12 mouse cellular contexts compared by ENCODE assay signal in genomic region chr11:11849513-11850311, GRCm38 (mm10). TPM values are rescaled to one million over a fixed set of nuclear protein-coding genes. Genes with fewer than 3 reads are reported as not detected.
DNase-seq lines count a peak whose midpoint lies in the region; ATAC-seq and TF ChIP-seq lines count a peak whose summit lies in the region.
"Had no signal": no experiment of that assay in that cellular context is flagged by ENCODE, and none has a peak within 500 bp of the region (broad histone marks: within the 10 kb centered on the region; RNA-seq: fewer than 3 reads in every experiment).

No protein-coding gene starts in this region.

- WGBS in heart, embryonic 10.5 days = 60% methylated on average over 13 of the region's 13 CpGs
- WGBS in lung, embryonic 14.5 days = 38% methylated on average over 13 of the region's 13 CpGs
- WGBS in midbrain, embryonic 13.5 days = 67% methylated on average over 13 of the region's 13 CpGs

- intact Hi-C loops in left cerebral cortex, postnatal 4 days (cut with DNase I) = no loop called here

- no peaks in the 10 kb centered on the region for H3K9me3 ChIP-seq in heart, embryonic 10.5 days
- no peaks in the 10 kb centered on the region for H3K9me3 ChIP-seq in lung, embryonic 14.5 days (ENCODE audit: low read depth, low read length)
- H3K9me3 ChIP-seq in midbrain, embryonic 13.5 days = no peaks in the 10 kb centered on the region
- H3K9me3 ChIP-seq: forebrain, embryonic 13.5 days had no signal

- H3K9ac ChIP-seq in lung, embryonic 14.5 days = no peak overlapping the region
- no peak overlapping the region for H3K9ac ChIP-seq in midbrain, embryonic 13.5 days (replicated peaks)
- H3K9ac ChIP-seq: forebrain, embryonic 13.5 days had no signal

- no peak overlapping the region for H3K4me3 ChIP-seq in heart, embryonic 10.5 days
- H3K4me3 ChIP-seq in lung, embryonic 14.5 days (ENCODE audit: low read depth, low read length) = no peak overlapping the region
- H3K4me3 ChIP-seq in embryonic fibroblast, embryonic 13.5 days (ENCODE audit: insufficient read depth, low read length) = no peak overlapping the region
- H3K4me3 ChIP-seq in midbrain, embryonic 13.5 days (replicated peaks) = no peak overlapping the region
- H3K4me3 ChIP-seq: forebrain, embryonic 13.5 days had no signal

- H3K27ac ChIP-seq in heart, embryonic 10.5 days = peak overlapping the region; percentile 85
- peak overlapping the region; percentile 61 for H3K27ac ChIP-seq in lung, embryonic 14.5 days (ENCODE audit: low read depth)
- H3K27ac ChIP-seq in embryonic fibroblast, embryonic 13.5 days (ENCODE audit: insufficient read depth, low read length) = peak overlapping the region; percentile 52
- peak overlapping the region; percentile 74 for H3K27ac ChIP-seq in midbrain, embryonic 13.5 days
- H3K27ac ChIP-seq: forebrain, embryonic 13.5 days; kidney, postnatal 0 days had no signal

- H3K4me2 ChIP-seq in lung, embryonic 14.5 days = no peak overlapping the region
- no peak overlapping the region for H3K4me2 ChIP-seq in midbrain, embryonic 13.5 days (replicated peaks)
- H3K4me2 ChIP-seq: forebrain, embryonic 13.5 days had no signal

- ATAC-seq in lung, embryonic 14.5 days (ENCODE audit: insufficient read depth) = no peak
- ATAC-seq in midbrain, embryonic 13.5 days = no peak
- ATAC-seq: forebrain, embryonic 13.5 days had no signal

- H3K36me3 ChIP-seq in heart, embryonic 10.5 days = no peaks in the 10 kb centered on the region
- H3K36me3 ChIP-seq in lung, embryonic 14.5 days (ENCODE audit: insufficient read depth) = no peaks in the 10 kb centered on the region
- H3K36me3 ChIP-seq in midbrain, embryonic 13.5 days = no peaks in the 10 kb centered on the region

- H3K4me1 ChIP-seq in heart, embryonic 10.5 days = peaks cover 36% of the 10 kb centered on the region
- peaks cover 27% of the 10 kb centered on the region for H3K4me1 ChIP-seq in lung, embryonic 14.5 days (ENCODE audit: insufficient read depth)
- peaks cover 14% of the 10 kb centered on the region for H3K4me1 ChIP-seq in embryonic fibroblast, embryonic 13.5 days (ENCODE audit: control insufficient read depth, insufficient read depth, low read length)
- H3K4me1 ChIP-seq in midbrain, embryonic 13.5 days (replicated peaks) = peaks cover 26% of the 10 kb centered on the region

- no peaks in the 10 kb centered on the region for H3K27me3 ChIP-seq in heart, embryonic 10.5 days (ENCODE audit: insufficient read depth, poor library complexity, severe bottlenecking)
- no peaks in the 10 kb centered on the region for H3K27me3 ChIP-seq in lung, embryonic 14.5 days (ENCODE audit: insufficient read depth, low read length)
- H3K27me3 ChIP-seq in midbrain, embryonic 13.5 days = no peaks in the 10 kb centered on the region
- H3K27me3 ChIP-seq: forebrain, embryonic 13.5 days had no signal

- TF ChIP-seq CTCF in lung, embryonic 14.5 days (IDR thresholded peaks at IDR 0.05; ENCODE audit: low read depth) = no peak
- TF ChIP-seq CTCF in embryonic fibroblast, embryonic 13.5 days (IDR thresholded peaks at IDR 0.05; ENCODE audit: borderline replicate concordance, insufficient read depth, low read length) = no peak

- no peak for DNase-seq in heart, embryonic 10.5 days (ENCODE audit: low spot score)
- DNase-seq in heart, adult 18-20 months = no peak
- DNase-seq in lung, embryonic 14.5 days = no peak
- DNase-seq in lung, postnatal 25 days (ENCODE audit: low spot score) = no peak
- DNase-seq in left cerebral cortex, postnatal 4 days = no peak
- no peak for DNase-seq in ovary, postnatal 36 days (ENCODE audit: low spot score)
- DNase-seq: gastrocnemius, postnatal 36 days; lung, postnatal 4 days had no signal

- no peak for TF ChIP-seq POLR2A in embryonic fibroblast, embryonic 13.5 days (IDR thresholded peaks at IDR 0.05; ENCODE audit: low read depth, low read length)

RNA-seq across cellular contexts. Expression of gene Fignl1, which starts 41.0 kb away (rescaled TPM):
- 94.9 and 96.4 TPM in 2 replicates for polyA plus RNA-seq in heart, embryonic 10.5 days (2016; fragmentation: Nextera tagmentation; extraction: Ambion mirVana)
- total RNA-seq in heart, adult 18-20 months (2021) = under 1 TPM; 0.44 to 0.62 TPM
- 97.5 and 102 TPM in 2 replicates for polyA plus RNA-seq in lung, embryonic 14.5 days (2014; fragmentation: Nextera tagmentation; extraction: Ambion mirVana)
- polyA plus RNA-seq in embryonic fibroblast, embryonic 13.5 days (2011; ENCODE audit: insufficient read length, low read depth, missing spikeins) = 17.5 and 24.4 TPM in 2 replicates
- polyA plus RNA-seq in midbrain, embryonic 13.5 days (2015; fragmentation: Nextera tagmentation; extraction: Ambion mirVana) = 23.6 and 26.2 TPM in 2 replicates
- total RNA-seq in left cerebral cortex, postnatal 4 days (2021) = 1 to 10 TPM; 3.6 to 5.6 TPM

RNA-seq across cellular contexts. Expression of gene Ddc, which starts 48.2 kb away (rescaled TPM):
- 34.5 and 42.8 TPM in 2 replicates for polyA plus RNA-seq in heart, embryonic 10.5 days (2016; fragmentation: Nextera tagmentation; extraction: Ambion mirVana)
- total RNA-seq in heart, adult 18-20 months (2021) = 1 to 10 TPM; 1.3 to 1.9 TPM
- polyA plus RNA-seq in lung, embryonic 14.5 days (2014; fragmentation: Nextera tagmentation; extraction: Ambion mirVana) = 13.1 and 13.4 TPM in 2 replicates
- polyA plus RNA-seq in embryonic fibroblast, embryonic 13.5 days (2011; ENCODE audit: insufficient read length, low read depth, missing spikeins) = 1.6 TPM in 2 replicates
- polyA plus RNA-seq in midbrain, embryonic 13.5 days (2015; fragmentation: Nextera tagmentation; extraction: Ambion mirVana) = 17.8 and 43.0 TPM in 2 replicates
- 1 to 10 TPM; 2.6 to 3.7 TPM for total RNA-seq in left cerebral cortex, postnatal 4 days (2021)
